Mouse (Mus musculus): ENCODE results near the gene Pecam1.

- TF ChIP-seq GATA1 (IDR thresholded peaks at IDR 0.05; ENCODE audit: borderline replicate concordance, low read length), result no peak
- no peak for TF ChIP-seq FLI1 (IDR thresholded peaks at IDR 0.05; ENCODE audit: low read length)
Measured at GRCm38 (mm10) chr11:106648347-106648746, 102.1 kb downstream of the Pecam1 start.

All from megakaryocyte, embryonic 14.5 days (primary cell).